22 mouse cellular contexts compared by ENCODE assay signal in the genomic region with DNA sequence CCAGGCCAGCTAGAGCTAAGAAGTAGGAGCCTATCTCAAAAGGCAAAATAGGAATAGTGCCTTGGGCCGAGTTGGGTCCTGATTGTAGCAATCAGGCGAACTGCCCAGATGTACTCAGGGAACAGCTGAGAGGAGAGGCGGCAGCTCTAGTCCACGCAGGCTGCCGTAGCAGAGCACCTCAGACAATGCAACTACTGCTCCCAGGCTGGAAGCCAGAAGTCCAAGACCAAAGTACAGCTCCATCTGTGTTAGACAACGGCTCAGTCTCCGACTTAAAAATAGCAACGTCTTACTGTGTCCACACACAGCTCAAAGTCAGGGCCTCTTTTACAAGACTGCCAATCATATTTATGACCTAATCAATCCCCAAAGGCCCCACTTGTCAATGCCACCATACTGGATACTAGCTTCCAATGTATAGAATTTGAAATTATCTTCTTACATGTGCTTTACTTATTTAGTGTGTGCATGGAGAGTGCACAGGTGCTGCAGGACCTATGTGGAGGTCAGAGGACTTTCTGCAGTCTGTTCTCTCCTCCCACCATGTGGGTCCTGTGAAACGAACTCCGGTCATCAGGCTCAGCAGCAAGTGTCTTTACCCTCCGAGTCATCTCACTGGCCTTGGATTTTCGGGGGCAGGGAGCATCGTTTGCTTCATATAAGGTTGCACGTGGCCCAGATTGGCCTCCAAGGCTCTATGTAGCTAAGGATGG. TPM values are rescaled to one million over a fixed set of nuclear protein-coding genes. Genes with fewer than 3 reads are reported as not detected.
DNase-seq lines count a peak whose midpoint lies in the region; ATAC-seq and TF ChIP-seq lines count a peak whose summit lies in the region.
"Had no signal": no experiment of that assay in that cellular context is flagged by ENCODE, and none has a peak within 500 bp of the region (broad histone marks: within the 10 kb centered on the region; RNA-seq: fewer than 3 reads in every experiment).

No protein-coding gene starts in this region.

- H3K79me2 ChIP-seq in liver, adult 2 months (ENCODE audit: control insufficient read depth, insufficient read depth, low read length), result no peaks in the 10 kb centered on the region

- no peak for TF ChIP-seq POLR2A in liver, adult 2 months (IDR thresholded peaks at IDR 0.05; ENCODE audit: extremely low read depth, insufficient read depth, low read length)

- intact Hi-C loops in heart, postnatal 25 days (cut with DNase I), result no loop called here
- intact Hi-C loops in heart, postnatal 36 days (cut with DNase I), result no loop called here

- H3K27me3 ChIP-seq in heart, embryonic 10.5 days (ENCODE audit: insufficient read depth, poor library complexity, severe bottlenecking), result no peaks in the 10 kb centered on the region
- no peaks in the 10 kb centered on the region for H3K27me3 ChIP-seq in kidney, embryonic 15.5 days
- H3K27me3 ChIP-seq in liver, adult 2 months (ENCODE audit: control insufficient read depth, insufficient read depth, low read length), result no peaks in the 10 kb centered on the region
- H3K27me3 ChIP-seq in intestine, embryonic 16.5 days (replicated peaks; ENCODE audit: control insufficient read depth, insufficient read depth, low read length), result no peaks in the 10 kb centered on the region
- H3K27me3 ChIP-seq: embryonic facial prominence, embryonic 12.5 days; forebrain, embryonic 15.5 days; heart, embryonic 15.5 days had no signal

- DNase-seq in heart, embryonic 10.5 days (ENCODE audit: low spot score), result no peak
- DNase-seq in heart, postnatal 25 days (ENCODE audit: low spot score), result no peak
- peak; percentile 6 to 21 for DNase-seq in kidney, adult 8-10 months
- DNase-seq in liver, adult 2 months (ENCODE audit: extremely low read depth, low read depth, low spot score), result peak; percentile 6
- no peak for DNase-seq in liver
- DNase-seq in heart, postnatal 36 days, result no peak
- DNase-seq: adrenal gland, adult 8-10 months; adrenal gland, postnatal 36 days; B cell, adult 2 months; cerebellum, adult 11 months; cerebellum, adult 9-10 months; cerebellum, postnatal 25 days; heart, adult 18-20 months; heart, postnatal 14 days had no signal

- peak overlapping the region; percentile 10; the same call in 1 of the 2 replicates for H3K27ac ChIP-seq in heart, embryonic 10.5 days
- no peak overlapping the region for H3K27ac ChIP-seq in kidney, embryonic 15.5 days
- no peak overlapping the region for H3K27ac ChIP-seq in liver, adult 2 months (replicated peaks; ENCODE audit: insufficient read depth, low read depth, low read length)
- peak overlapping the region; percentile 12; the same call in 1 of the 2 replicates for H3K27ac ChIP-seq in intestine, embryonic 16.5 days (ENCODE audit: low read length)
- H3K27ac ChIP-seq: embryonic facial prominence, embryonic 12.5 days; forebrain, embryonic 15.5 days; heart, embryonic 15.5 days had no signal

- no peak overlapping the region for H3K4me2 ChIP-seq in kidney, embryonic 15.5 days
- no peak overlapping the region for H3K4me2 ChIP-seq in intestine, embryonic 16.5 days (ENCODE audit: low read depth, low read length)
- H3K4me2 ChIP-seq: embryonic facial prominence, embryonic 12.5 days; forebrain, embryonic 15.5 days; heart, embryonic 11.5 days; heart, embryonic 15.5 days had no signal

- H3K4me3 ChIP-seq in heart, embryonic 10.5 days, result no peak overlapping the region
- H3K4me3 ChIP-seq in kidney, embryonic 15.5 days (replicated peaks), result no peak overlapping the region
- H3K4me3 ChIP-seq in liver, adult 2 months (ENCODE audit: insufficient read depth, low read depth, low read length), result no peak overlapping the region
- H3K4me3 ChIP-seq in intestine, embryonic 16.5 days (ENCODE audit: low read length), result no peak overlapping the region
- H3K4me3 ChIP-seq: embryonic facial prominence, embryonic 12.5 days; forebrain, embryonic 15.5 days; heart, embryonic 15.5 days had no signal

- peaks cover 13% of the 10 kb centered on the region for H3K4me1 ChIP-seq in heart, embryonic 10.5 days
- peaks cover 9% of the 10 kb centered on the region for H3K4me1 ChIP-seq in kidney, embryonic 15.5 days
- no peaks in the 10 kb centered on the region for H3K4me1 ChIP-seq in liver, adult 2 months (ENCODE audit: control insufficient read depth, insufficient read depth, low read length)
- H3K4me1 ChIP-seq in intestine, embryonic 16.5 days (ENCODE audit: control insufficient read depth, insufficient read depth, low read length), result peaks cover 6% of the 10 kb centered on the region; the same call in 1 of the 2 replicates
- H3K4me1 ChIP-seq: embryonic facial prominence, embryonic 12.5 days; forebrain, embryonic 15.5 days; heart, embryonic 15.5 days had no signal

- no peaks in the 10 kb centered on the region for H3K9me3 ChIP-seq in heart, embryonic 10.5 days
- H3K9me3 ChIP-seq in kidney, embryonic 15.5 days (replicated peaks), result no peaks in the 10 kb centered on the region
- no peaks in the 10 kb centered on the region for H3K9me3 ChIP-seq in intestine, embryonic 16.5 days (ENCODE audit: control insufficient read depth, low read length)
- H3K9me3 ChIP-seq: embryonic facial prominence, embryonic 12.5 days; forebrain, embryonic 15.5 days; G1E; heart, embryonic 15.5 days had no signal

- no peaks in the 10 kb centered on the region for H3K36me3 ChIP-seq in heart, embryonic 10.5 days
- no peaks in the 10 kb centered on the region for H3K36me3 ChIP-seq in kidney, embryonic 15.5 days
- H3K36me3 ChIP-seq in liver, adult 2 months (ENCODE audit: control insufficient read depth, insufficient read depth, low read length), result no peaks in the 10 kb centered on the region
- no peaks in the 10 kb centered on the region for H3K36me3 ChIP-seq in intestine, embryonic 16.5 days (ENCODE audit: control insufficient read depth, insufficient read depth, low read length)
- H3K36me3 ChIP-seq: embryonic facial prominence, embryonic 12.5 days; forebrain, embryonic 15.5 days; G1E; heart, embryonic 15.5 days had no signal

- ATAC-seq in kidney, embryonic 15.5 days (replicated peaks; ENCODE audit: low FRiP score), result no peak
- ATAC-seq in intestine, embryonic 16.5 days, result peak; percentile 89
- ATAC-seq: CD4-positive, CD25-positive, alpha-beta regulatory T cell, adult 4 months; forebrain, embryonic 15.5 days had no signal

- 77% methylated on average over 14 of the region's 14 CpGs for WGBS in heart, embryonic 10.5 days
- WGBS in kidney, embryonic 15.5 days, result 70% methylated on average over 14 of the region's 14 CpGs
- WGBS in liver, adult 2 months, result 56% methylated on average over 14 of the region's 14 CpGs
- WGBS in intestine, embryonic 16.5 days, result 61% methylated on average over 14 of the region's 14 CpGs

- H3K9ac ChIP-seq in kidney, embryonic 15.5 days, result no peak overlapping the region
- H3K9ac ChIP-seq in liver, adult 2 months (ENCODE audit: low read depth, low read length), result no peak overlapping the region
- H3K9ac ChIP-seq in intestine, embryonic 16.5 days (ENCODE audit: low read depth, low read length), result no peak overlapping the region
- H3K9ac ChIP-seq: embryonic facial prominence, embryonic 12.5 days; forebrain, embryonic 15.5 days; heart, embryonic 15.5 days had no signal

- TF ChIP-seq CTCF in liver, adult 2 months (IDR thresholded peaks at IDR 0.05; ENCODE audit: low read depth, low read length), result no peak

RNA-seq across cellular contexts. Expression of gene Greb1, which starts 19.5 kb away (rescaled TPM):
- polyA plus RNA-seq in heart, embryonic 10.5 days (2016; fragmentation: Nextera tagmentation; extraction: Ambion mirVana), result 5.5 TPM in 2 replicates
- total RNA-seq in heart, postnatal 25 days (2021), result under 1 TPM; 0.31 TPM
- 4.3 and 6.1 TPM in 2 replicates for polyA plus RNA-seq in kidney, embryonic 15.5 days (2015; fragmentation: Nextera tagmentation; extraction: Ambion mirVana)
- total RNA-seq in liver, adult 2 months (2014; rRNA removed), result 0.09 TPM in 1 of 2 replicates, not detected in the other
- polyA plus RNA-seq in liver, adult 2 months (2012; rRNA removed), result 0.02 and 0.09 TPM in 2 replicates
- polyA plus RNA-seq in intestine, embryonic 16.5 days (2015; fragmentation: Nextera tagmentation; extraction: Ambion mirVana), result 3.8 and 5.4 TPM in 2 replicates
- total RNA-seq in heart, postnatal 36 days (2021), result under 1 TPM; 0.33 TPM
- polyA plus RNA-seq: G1E had no signal

RNA-seq across cellular contexts. Expression of gene E2f6, which starts 29.6 kb away (rescaled TPM):
- 52.8 and 63.4 TPM in 2 replicates for polyA plus RNA-seq in heart, embryonic 10.5 days (2016; fragmentation: Nextera tagmentation; extraction: Ambion mirVana)
- 10 to 100 TPM; 67.2 to 69.3 TPM for total RNA-seq in heart, postnatal 25 days (2021)
- polyA plus RNA-seq in kidney, embryonic 15.5 days (2015; fragmentation: Nextera tagmentation; extraction: Ambion mirVana), result 44.5 and 46.5 TPM in 2 replicates
- total RNA-seq in liver, adult 2 months (2014; rRNA removed), result 8.8 and 11.5 TPM in 2 replicates
- polyA plus RNA-seq in liver, adult 2 months (2012; rRNA removed), result 10.8 and 10.9 TPM in 2 replicates
- polyA plus RNA-seq in intestine, embryonic 16.5 days (2015; fragmentation: Nextera tagmentation; extraction: Ambion mirVana), result 28.9 and 29.5 TPM in 2 replicates
- 10 to 100 TPM; 72.1 to 74.7 TPM for total RNA-seq in heart, postnatal 36 days (2021)

Comparison
In these comparisons a context has a peak if more than half of its experiments do, and no peak if none do; other contexts are left out.
1. DNase-seq: peak in kidney, adult 8-10 months (2 of 2) and liver, adult 2 months (single experiment); none in heart, embryonic 10.5 days (single experiment), heart, postnatal 25 days (single experiment), liver (single experiment) and heart, postnatal 36 days (0 of 2).
2. H3K27ac ChIP-seq: peak in heart, embryonic 10.5 days (single experiment) and intestine, embryonic 16.5 days (single experiment); none in kidney, embryonic 15.5 days (single experiment) and liver, adult 2 months (single experiment).